Mouse (Mus musculus) MEL (cell line): ENCODE data around the gene Il10ra. TPM values are rescaled to one million over a fixed set of nuclear protein-coding genes. Genes with fewer than 3 reads are reported as not detected.

Source experiments
- DNase-seq: peaks from one replicate; pipeline ENCODE4 v3.0.0; 2011; ENCODE audit warnings: low read depth, low spot score
- H3K27ac ChIP-seq: 2 replicates; pipeline ENCODE4 v1.5.1; 2012; ENCODE audit warnings: low read depth, mild to moderate bottlenecking, control low read depth, low read length, moderate library complexity; ENCODE audit not compliant: control insufficient read depth
- H3K27me3 ChIP-seq, 2 experiments: fragments of 150-350 bp in 1 of 2; sonication (generic) in 1 of 2; 2 replicates each; pipeline ENCODE4 v1.6.1; 2012; ENCODE audit warnings: low read length in 2 of 2, mild to moderate bottlenecking in 2 of 2, improper control_type of control experiment in 1 of 2, moderate library complexity in 1 of 2; ENCODE audit not compliant: insufficient read depth in 2 of 2, control insufficient read depth in 1 of 2
- H3K36me3 ChIP-seq, 2 experiments: 2 replicates each; pipeline ENCODE4 v1.6.1; 2012 to 2014; ENCODE audit warnings: low read length in 2 of 2, improper control_type of control experiment in 1 of 2, inconsistent platforms in 1 of 2, mild to moderate bottlenecking in 1 of 2; ENCODE audit not compliant: insufficient read depth in 2 of 2, control insufficient read depth in 1 of 2
- H3K4me1 ChIP-seq, 2 experiments: fragments of 150-350 bp in 1 of 2; sonication (generic) in 1 of 2; 2 replicates each; pipeline ENCODE4 v1.6.1; 2012; ENCODE audit warnings: low read length in 2 of 2, improper control_type of control experiment in 1 of 2, mild to moderate bottlenecking in 1 of 2; ENCODE audit not compliant: insufficient read depth in 2 of 2, control insufficient read depth in 1 of 2
- H3K4me3 ChIP-seq, 2 experiments: fragments of 150-350 bp in 1 of 2; sonication (generic) in 1 of 2; 2 replicates each; pipeline ENCODE4 v1.5.1; 2012; ENCODE audit warnings: low read depth in 2 of 2, low read length in 2 of 2, mild to moderate bottlenecking in 2 of 2, moderate library complexity in 2 of 2, control low read depth in 1 of 2, improper control_type of control experiment in 1 of 2; ENCODE audit not compliant: control insufficient read depth in 1 of 2, insufficient read depth in 1 of 2
- H3K79me2 ChIP-seq: 2 replicates; pipeline ENCODE4 v1.6.1; 2012; ENCODE audit warnings: mild to moderate bottlenecking, low read length, moderate library complexity; ENCODE audit not compliant: control insufficient read depth, poor library complexity, insufficient read depth
- H3K9ac ChIP-seq: 2 replicates; pipeline ENCODE4 v1.6.1; 2012; ENCODE audit warnings: low read depth, mild to moderate bottlenecking, control low read depth, low read length, moderate library complexity; ENCODE audit not compliant: control insufficient read depth, poor library complexity, severe bottlenecking
- H3K9me3 ChIP-seq: fragments of 150-350 bp; sonication (generic); replicated peaks from 2 replicates; pipeline ENCODE4 v1.6.1; 2012; ENCODE audit warnings: mild to moderate bottlenecking, low read length, improper control_type of control experiment, moderate library complexity; ENCODE audit not compliant: insufficient read depth
- BHLHE40 ChIP-seq: IDR thresholded peaks from 2 replicates; pipeline ENCODE4 v1.6.1; 2012; ENCODE audit warnings: low read depth, mild to moderate bottlenecking, inconsistent platforms, low read length, improper control_type of control experiment, borderline replicate concordance
- CHD1 ChIP-seq: IDR thresholded peaks from 2 replicates; pipeline ENCODE4 v1.6.1; 2012; ENCODE audit warnings: low read depth, mild to moderate bottlenecking, inconsistent platforms, low read length, improper control_type of control experiment
- CTCF ChIP-seq, 3 experiments: IDR thresholded peaks in 2 of 3; conservative IDR thresholded peaks in 1 of 3; 2 replicates each; pipeline ENCODE4 v1.5.1; 2011 to 2012; ENCODE audit warnings: low read length in 3 of 3, low read depth in 2 of 3, mild to moderate bottlenecking in 2 of 3, improper control_type of control experiment in 1 of 3, inconsistent platforms in 1 of 3, mixed read lengths in 1 of 3, moderate library complexity in 1 of 3; ENCODE audit not compliant: control insufficient read depth in 1 of 3, insufficient read depth in 1 of 3, poor library complexity in 1 of 3, severe bottlenecking in 1 of 3
- E2F4 ChIP-seq: IDR thresholded peaks from 2 replicates; pipeline ENCODE4 v1.6.1; 2011; ENCODE audit warnings: low read depth, low read length, improper control_type of control experiment, borderline replicate concordance
- ELF1 ChIP-seq: IDR thresholded peaks from 2 replicates; pipeline ENCODE4 v1.6.1; 2014; ENCODE audit warnings: low read depth, mild to moderate bottlenecking, inconsistent platforms, low read length, improper control_type of control experiment, moderate library complexity
- EP300 ChIP-seq, 2 experiments: IDR thresholded peaks; 2 replicates each; pipeline ENCODE4 v1.6.1; 2011; ENCODE audit warnings: improper control_type of control experiment in 2 of 2, low read length in 2 of 2, low read depth in 1 of 2, mild to moderate bottlenecking in 1 of 2
- GATA1 ChIP-seq: IDR thresholded peaks from 2 replicates; pipeline ENCODE4 v1.6.1; 2011; ENCODE audit warnings: low read depth, low read length, improper control_type of control experiment
- JUND ChIP-seq: IDR thresholded peaks from 2 replicates; pipeline ENCODE4 v1.6.1; 2011; ENCODE audit warnings: low read depth, mild to moderate bottlenecking, improper control_type of control experiment, low read length
- MAFK ChIP-seq: IDR thresholded peaks from 2 replicates; pipeline ENCODE4 v1.6.1; 2011; ENCODE audit warnings: low read depth, mild to moderate bottlenecking, low read length, improper control_type of control experiment, borderline replicate concordance
- MAX ChIP-seq: IDR thresholded peaks from 2 replicates; pipeline ENCODE4 v1.6.1; 2011; ENCODE audit warnings: low read length, improper control_type of control experiment
- MXI1 ChIP-seq: IDR thresholded peaks from 2 replicates; pipeline ENCODE4 v1.6.1; 2011; ENCODE audit warnings: mild to moderate bottlenecking, low read depth, low read length, improper control_type of control experiment
- POLR2AphosphoS2 ChIP-seq: IDR thresholded peaks from 2 replicates; pipeline ENCODE4 v1.6.1; 2011; ENCODE audit warnings: low read length, improper control_type of control experiment
- POLR2AphosphoS5 ChIP-seq: IDR thresholded peaks from 2 replicates; pipeline ENCODE4 v1.6.1; 2012; ENCODE audit warnings: low read depth, borderline replicate concordance, mild to moderate bottlenecking, inconsistent platforms, low read length, moderate library complexity, mixed read lengths
- RCOR1 ChIP-seq: IDR thresholded peaks from 2 replicates; pipeline ENCODE4 v1.6.1; 2012; ENCODE audit warnings: low read depth, mild to moderate bottlenecking, inconsistent platforms, low read length, improper control_type of control experiment
- SIN3A ChIP-seq: IDR thresholded peaks from 2 replicates; pipeline ENCODE4 v1.6.1; 2012; ENCODE audit warnings: low read length, improper control_type of control experiment, inconsistent platforms
- TCF12 ChIP-seq: IDR thresholded peaks from 2 replicates; pipeline ENCODE4 v1.6.1; 2014; ENCODE audit warnings: low read depth, mild to moderate bottlenecking, inconsistent platforms, low read length, improper control_type of control experiment, moderate library complexity
- UBTF ChIP-seq: IDR thresholded peaks from 2 replicates; pipeline ENCODE4 v1.6.1; 2012; ENCODE audit warnings: low read depth, mild to moderate bottlenecking, inconsistent platforms, low read length, improper control_type of control experiment, moderate library complexity, borderline replicate concordance; ENCODE audit not compliant: insufficient read depth
- USF2 ChIP-seq, 2 experiments: IDR thresholded peaks; 2 replicates each; pipeline ENCODE4 v1.6.1; 2011 to 2012; ENCODE audit warnings: improper control_type of control experiment in 2 of 2, low read length in 2 of 2, borderline replicate concordance in 1 of 2, inconsistent platforms in 1 of 2, low read depth in 1 of 2, mild to moderate bottlenecking in 1 of 2; ENCODE audit not compliant: insufficient read depth in 1 of 2
- ZMIZ1 ChIP-seq: IDR thresholded peaks from 2 replicates; pipeline ENCODE4 v1.6.1; 2012; ENCODE audit warnings: low read depth, mild to moderate bottlenecking, inconsistent platforms, low read length, improper control_type of control experiment, moderate library complexity
- polyA plus RNA-seq, 2 experiments: library from polyadenylated mRNA; stranded (reverse) in 1 of 2; unstranded in 1 of 2; fragments of >175 nt in 1 of 2; fragments of >200 nt in 1 of 2; gene quantifications; 2 replicates each; pipeline versions ENCODE4 v1.2.1 to v1.2.4; 2012; ENCODE audit warnings: low replicate concordance in 2 of 2, low read depth in 1 of 2; ENCODE audit not compliant: insufficient read length in 2 of 2, insufficient read depth in 1 of 2, missing spikeins in 1 of 2
- total RNA-seq: library from RNA; depleted of rRNA; stranded (reverse); fragments of 300-350 nt; gene quantifications from 2 replicates; pipeline ENCODE4 v1.2.3, GENCODE M21; 2012

Gene Il10ra
- total and polyA plus RNA-seq, 3 experiments = not detected

DNA sequence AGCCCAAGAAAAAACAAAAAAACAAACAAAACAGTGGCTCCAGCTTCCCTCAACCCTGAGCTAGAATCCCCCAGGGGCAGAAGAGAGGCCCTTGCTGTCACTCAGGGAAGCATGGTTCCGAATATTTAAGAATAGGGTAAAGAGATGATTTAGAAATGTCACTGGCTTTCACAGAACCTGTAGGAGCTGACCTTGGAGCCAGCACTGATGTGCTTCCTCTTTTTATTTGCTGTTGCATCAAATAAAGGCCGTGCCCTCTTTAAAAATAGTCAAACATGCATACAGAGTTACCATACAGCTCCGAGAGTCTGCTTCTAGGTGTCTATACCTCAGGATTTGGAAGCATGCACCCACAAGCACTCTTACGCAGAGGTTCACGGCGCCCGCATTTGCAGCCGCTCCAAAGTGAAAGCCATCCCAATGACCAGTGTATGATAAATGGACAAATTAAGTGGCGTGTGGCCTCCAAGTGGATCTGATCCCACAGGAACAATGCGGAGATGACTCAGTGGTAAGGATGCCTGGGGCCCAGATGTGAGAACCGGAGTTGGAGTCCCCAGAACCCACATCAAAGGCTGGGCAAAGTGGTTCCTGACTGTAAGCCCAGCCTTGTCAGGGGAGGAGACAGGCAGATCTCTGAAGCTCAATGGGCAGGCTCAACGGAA is 37.9 kb upstream of the Il10ra start:
- TF ChIP-seq RCOR1 (no peak), CHD1 (no peak), CTCF (IDR thresholded peaks at IDR 0.05 in 2 of 3, conservative IDR thresholded peaks at IDR 0.05 in 1 of 3; ENCODE audit: control insufficient read depth in 1 of 3, insufficient read depth in 1 of 3, low read depth in 2 of 3, low read length in 3 of 3, poor library complexity in 1 of 3, severe bottlenecking in 1 of 3) (no peak), ZMIZ1 (no peak), EP300 (IDR thresholded peaks at IDR 0.05; ENCODE audit: low read depth in 1 of 2, low read length in 2 of 2) (no peak), JUND (no peak), E2F4 (no peak), SIN3A (no peak), MXI1 (no peak), BHLHE40 (no peak), POLR2AphosphoS2 (no peak), POLR2AphosphoS5 (no peak), USF2 (IDR thresholded peaks at IDR 0.05; ENCODE audit: borderline replicate concordance in 1 of 2, insufficient read depth in 1 of 2, low read depth in 1 of 2, low read length in 2 of 2) (no peak)
- H3K4me3 ChIP-seq = no peak overlapping the region
- no peaks in the 10 kb centered on the region for H3K9me3 ChIP-seq
- H3K9ac ChIP-seq = no peak overlapping the region
- peak; percentile 15 for DNase-seq
- no peaks in the 10 kb centered on the region for H3K4me1 ChIP-seq
- no peaks in the 10 kb centered on the region for H3K79me2 ChIP-seq
- no peaks in the 10 kb centered on the region for H3K36me3 ChIP-seq
- H3K27ac ChIP-seq = no peak overlapping the region
- peaks cover 12 to 19% of the 10 kb centered on the region in 2 experiments for H3K27me3 ChIP-seq

DNA sequence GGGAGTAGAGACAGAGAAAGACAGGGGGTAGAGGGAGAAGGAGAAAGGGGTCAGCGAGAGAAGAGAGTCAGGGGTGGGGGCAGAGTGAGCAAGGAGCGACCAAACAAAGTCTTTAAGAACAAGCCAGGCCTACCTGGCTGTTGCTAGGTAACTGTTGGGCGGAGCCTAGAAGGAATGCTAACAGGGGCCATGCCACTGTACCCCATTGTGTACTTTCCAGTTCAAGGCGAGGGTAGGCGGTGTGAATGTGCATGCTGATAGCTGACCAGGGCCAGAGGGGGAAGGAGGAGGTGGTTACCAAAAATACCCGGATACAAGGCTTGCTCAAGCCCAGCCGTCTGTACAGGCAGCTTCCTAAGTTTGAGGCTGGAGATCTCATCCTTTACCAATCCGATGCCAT is 32.8 kb upstream of the Il10ra start:
- H3K4me3 ChIP-seq = no peak overlapping the region
- H3K36me3 ChIP-seq = peaks cover 0 to 3% of the 10 kb centered on the region in 2 experiments; a peak in 1 of 4 replicates
- TF ChIP-seq RCOR1 (no peak), ELF1 (no peak), GATA1 (no peak), UBTF (no peak), MAFK (no peak), MAX (no peak), POLR2AphosphoS2 (no peak), TCF12 (no peak), ZMIZ1 (no peak)
- peaks cover 7 to 19% of the 10 kb centered on the region in 2 experiments; a peak in 3 of 4 replicates for H3K4me1 ChIP-seq
- no peak overlapping the region for H3K9ac ChIP-seq
- no peaks in the 10 kb centered on the region for H3K79me2 ChIP-seq
- H3K9me3 ChIP-seq = no peaks in the 10 kb centered on the region
- H3K27ac ChIP-seq = no peak overlapping the region
- DNase-seq = no peak
- H3K27me3 ChIP-seq = peaks cover 0 to under 1% of the 10 kb centered on the region in 2 experiments; a peak in 1 of 4 replicates
